Mouse (Mus musculus): Measurements from ENCODE around the gene Ifitm10. TPM values are rescaled to one million over a fixed set of nuclear protein-coding genes. Genes with fewer than 3 reads are reported as not detected.

The Ifitm10 gene
- polyA plus RNA-seq, 1 experiment from 2014 or later = 3.7 TPM

DNA sequence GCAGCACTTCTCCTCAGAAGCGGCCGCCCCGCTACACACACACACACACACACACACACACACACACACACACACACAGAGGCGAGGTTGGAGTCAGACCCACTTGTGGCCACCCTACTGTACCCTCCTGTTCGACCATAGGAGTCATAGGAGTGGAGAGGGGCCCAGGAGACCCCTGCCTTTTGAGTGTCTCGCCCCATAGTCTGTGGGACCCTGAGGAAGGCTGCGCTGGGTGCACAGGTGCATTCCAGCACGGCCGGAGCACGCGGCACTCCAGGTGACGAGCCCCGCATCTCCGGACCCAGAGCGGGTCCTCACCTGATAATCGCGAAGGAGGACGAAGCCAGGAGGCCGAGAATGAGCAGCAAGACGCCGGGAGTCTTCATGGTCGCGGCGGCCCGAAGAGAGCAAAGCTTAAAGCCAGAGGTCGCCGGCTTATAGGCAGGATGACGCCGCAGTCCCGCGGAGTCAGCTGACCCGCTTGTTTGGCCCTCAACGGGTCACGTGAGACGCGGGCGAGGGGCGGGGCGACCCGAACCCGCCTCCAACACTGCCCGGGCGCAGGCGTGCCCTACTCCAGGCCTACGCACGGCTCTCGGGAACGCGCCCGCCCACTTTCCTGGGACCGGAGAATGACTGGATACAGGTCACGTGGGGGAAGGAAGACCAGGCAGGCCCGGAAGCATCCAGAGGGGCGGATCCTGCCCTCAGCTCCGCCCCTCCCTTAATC is 14.0 kb upstream of the Ifitm10 start, which contains the start of gene Ctsd:
Gene Ctsd, minus strand, starts transcription at position 620 of the 730 bp plus-strand sequence.
- ATAC-seq (ENCODE audit: insufficient read depth, low FRiP score) = peak; percentile 98
- H3K27me3 ChIP-seq (ENCODE audit: control insufficient read depth, insufficient read depth, low read length) = no peaks in the 10 kb centered on the region
- no peaks in the 10 kb centered on the region for H3K9me3 ChIP-seq (replicated peaks; ENCODE audit: control insufficient read depth, low read length)
- H3K9ac ChIP-seq (ENCODE audit: low read length) = peak within 1 kb of the TSS; percentile 91
- peaks cover 20% of the 10 kb centered on the region for H3K4me1 ChIP-seq (ENCODE audit: control insufficient read depth, insufficient read depth, low read length)
- peaks cover 13% of the 10 kb centered on the region for H3K36me3 ChIP-seq (ENCODE audit: control insufficient read depth, insufficient read depth, low read length)
- peak within 1 kb of the TSS; percentile 95 for H3K4me2 ChIP-seq (ENCODE audit: low read depth, low read length)
- peak within 1 kb of the TSS; percentile 92 for H3K4me3 ChIP-seq (replicated peaks; ENCODE audit: low read length)
- peak within 1 kb of the TSS; percentile 87 for H3K27ac ChIP-seq (ENCODE audit: low read length)
- under 1% methylated on average over 55 of the region's 55 CpGs for WGBS

DNA sequence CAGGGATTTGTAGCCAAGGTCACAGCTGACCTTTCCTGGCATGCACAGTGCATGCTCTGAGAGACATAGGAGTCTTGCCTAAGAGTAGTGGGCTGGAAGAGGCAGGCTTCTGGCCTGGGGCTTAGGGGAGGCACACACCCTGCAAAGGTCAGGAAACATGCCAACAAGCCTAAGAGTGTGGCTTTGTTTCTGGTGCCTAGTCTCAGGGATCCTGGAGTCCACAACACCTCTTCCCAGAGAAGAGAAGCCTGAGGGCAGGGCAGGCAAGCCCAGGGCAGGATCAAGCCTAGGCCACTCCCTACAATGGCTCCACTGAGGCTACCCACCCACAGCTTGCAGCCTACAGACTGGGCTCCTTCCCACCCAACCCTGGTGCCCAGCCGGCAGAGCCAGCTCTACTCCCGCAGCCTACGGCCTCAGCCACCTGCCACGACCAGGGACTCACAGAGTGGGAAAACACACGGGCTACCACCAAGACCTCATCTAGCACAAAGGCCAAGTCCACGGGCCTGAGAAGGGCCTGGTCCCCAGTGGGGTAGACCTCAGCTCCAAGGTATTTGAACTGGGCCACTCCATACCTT is 13.2 kb upstream of the Ifitm10 start:
- Histone ChIP-seq H3K4me1 (ENCODE audit: control insufficient read depth, insufficient read depth, low read length) (peaks cover 20% of the 10 kb centered on the region), H3K27me3 (ENCODE audit: control insufficient read depth, insufficient read depth, low read length) (no peaks in the 10 kb centered on the region), H3K4me3 (replicated peaks; ENCODE audit: low read length) (peak overlapping the region; percentile 92), H3K36me3 (ENCODE audit: control insufficient read depth, insufficient read depth, low read length) (peaks cover 17% of the 10 kb centered on the region), H3K9me3 (replicated peaks; ENCODE audit: control insufficient read depth, low read length) (no peaks in the 10 kb centered on the region), H3K27ac (ENCODE audit: low read length) (peak overlapping the region; percentile 87), H3K9ac (ENCODE audit: low read length) (peak overlapping the region; percentile 91), H3K4me2 (ENCODE audit: low read depth, low read length) (peak overlapping the region; percentile 95)
- WGBS = 44% methylated on average over 6 of the region's 6 CpGs
- ATAC-seq (ENCODE audit: insufficient read depth, low FRiP score) = no peak

DNA sequence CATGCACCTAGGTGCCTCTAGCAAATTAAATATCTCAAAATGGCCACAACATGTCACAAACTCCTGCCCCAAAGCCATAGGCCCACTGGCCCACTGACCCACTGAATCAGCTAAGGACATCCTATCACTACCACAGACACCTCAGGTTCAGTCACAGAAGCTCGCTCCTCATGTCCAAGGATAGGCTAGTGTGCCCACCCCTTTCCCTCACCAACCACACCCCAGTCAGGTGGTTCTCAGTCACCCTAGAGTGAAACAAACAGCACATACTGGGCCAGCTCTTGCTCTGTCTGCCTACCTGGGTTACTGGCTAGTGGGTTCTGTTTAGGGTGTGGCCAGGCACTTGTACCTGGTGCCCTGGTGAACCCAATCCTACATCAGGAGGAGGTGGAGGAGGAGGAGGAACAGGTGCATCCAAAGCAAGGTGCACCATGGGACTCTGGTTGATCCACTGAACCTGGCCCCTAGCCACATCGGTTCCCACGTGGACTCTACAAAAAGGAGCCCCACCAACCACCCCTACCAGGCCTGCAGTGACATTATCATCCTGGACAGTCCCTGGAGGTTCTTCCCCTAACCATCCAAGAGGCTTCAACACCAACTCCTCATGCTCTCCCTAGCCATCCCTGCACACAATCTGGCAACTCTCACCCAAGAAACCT is 12.3 kb upstream of the Ifitm10 start:
- H3K4me1 ChIP-seq (ENCODE audit: control insufficient read depth, insufficient read depth, low read length) = peaks cover 20% of the 10 kb centered on the region
- peaks cover 24% of the 10 kb centered on the region for H3K36me3 ChIP-seq (ENCODE audit: control insufficient read depth, insufficient read depth, low read length)
- H3K4me2 ChIP-seq (ENCODE audit: low read depth, low read length) = peak overlapping the region; percentile 95
- no peak overlapping the region for H3K27ac ChIP-seq (ENCODE audit: low read length)
- peak overlapping the region; percentile 92 for H3K4me3 ChIP-seq (replicated peaks; ENCODE audit: low read length)
- no peak for ATAC-seq (ENCODE audit: insufficient read depth, low FRiP score)
- peak overlapping the region; percentile 91 for H3K9ac ChIP-seq (ENCODE audit: low read length)
- H3K27me3 ChIP-seq (ENCODE audit: control insufficient read depth, insufficient read depth, low read length) = no peaks in the 10 kb centered on the region
- 80% methylated on average over 3 of the region's 3 CpGs for WGBS
- no peaks in the 10 kb centered on the region for H3K9me3 ChIP-seq (replicated peaks; ENCODE audit: control insufficient read depth, low read length)

DNA sequence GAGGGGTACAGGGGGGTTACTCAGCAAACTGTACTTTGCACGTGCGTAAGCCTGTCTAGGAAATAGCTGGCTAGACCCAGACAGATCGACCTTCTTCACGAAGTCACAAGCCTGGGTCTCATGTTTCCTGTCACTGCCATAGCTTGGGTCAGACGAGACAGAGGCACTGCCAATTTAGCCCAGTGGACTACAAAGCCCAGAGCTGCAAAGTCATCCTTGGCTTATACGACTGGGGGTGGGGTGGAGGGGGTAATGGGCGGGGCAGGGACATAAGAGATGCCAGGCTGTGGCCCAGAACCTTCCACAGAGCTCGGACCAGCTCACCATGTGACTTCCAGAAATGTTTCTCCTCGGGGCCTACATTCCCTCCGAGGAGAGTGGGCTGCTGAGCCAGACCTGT is 10.8 kb upstream of the Ifitm10 start:
- Histone ChIP-seq H3K4me3 (replicated peaks; ENCODE audit: low read length) (no peak overlapping the region), H3K36me3 (ENCODE audit: control insufficient read depth, insufficient read depth, low read length) (peaks cover 29% of the 10 kb centered on the region), H3K27ac (ENCODE audit: low read length) (no peak overlapping the region), H3K9me3 (replicated peaks; ENCODE audit: control insufficient read depth, low read length) (no peaks in the 10 kb centered on the region), H3K4me2 (ENCODE audit: low read depth, low read length) (no peak overlapping the region), H3K27me3 (ENCODE audit: control insufficient read depth, insufficient read depth, low read length) (no peaks in the 10 kb centered on the region), H3K4me1 (ENCODE audit: control insufficient read depth, insufficient read depth, low read length) (peaks cover 20% of the 10 kb centered on the region), H3K9ac (ENCODE audit: low read length) (no peak overlapping the region)
- ATAC-seq (ENCODE audit: insufficient read depth, low FRiP score) = no peak
- 79% methylated on average over 10 of the region's 10 CpGs for WGBS

DNA sequence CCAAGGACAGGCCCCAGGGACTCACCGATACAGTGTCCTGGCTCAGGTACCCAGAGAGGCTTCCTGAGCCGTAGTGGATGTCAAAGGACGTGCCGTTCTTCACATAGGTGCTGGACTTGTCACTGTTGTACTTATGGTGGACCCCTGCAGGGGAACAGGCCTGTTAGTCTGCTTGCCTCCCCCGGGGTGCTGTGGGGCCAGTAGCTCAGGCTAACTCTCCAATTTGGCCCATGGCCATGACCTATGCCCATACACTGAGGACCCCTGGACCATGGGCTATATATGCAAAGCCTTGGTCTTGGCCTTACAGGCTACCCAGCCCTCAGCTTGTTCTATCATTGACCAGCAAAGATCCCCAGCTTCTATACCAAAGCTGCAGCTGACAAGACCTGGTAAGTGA is 9.0 kb upstream of the Ifitm10 start, which contains the start of gene Gm49369:
Gene Gm49369, minus strand, starts transcription at position 101 of the 400 bp plus-strand sequence.
- WGBS = 93% methylated on average over 5 of the region's 5 CpGs
- no peak within 1 kb of the TSS for H3K27ac ChIP-seq (ENCODE audit: low read length)
- no peaks in the 10 kb centered on the region for H3K9me3 ChIP-seq (replicated peaks; ENCODE audit: control insufficient read depth, low read length)
- H3K27me3 ChIP-seq (ENCODE audit: control insufficient read depth, insufficient read depth, low read length) = no peaks in the 10 kb centered on the region
- H3K9ac ChIP-seq (ENCODE audit: low read length) = no peak within 1 kb of the TSS
- no peak for ATAC-seq (ENCODE audit: insufficient read depth, low FRiP score)
- peaks cover 15% of the 10 kb centered on the region for H3K4me1 ChIP-seq (ENCODE audit: control insufficient read depth, insufficient read depth, low read length)
- H3K4me2 ChIP-seq (ENCODE audit: low read depth, low read length) = no peak within 1 kb of the TSS
- H3K36me3 ChIP-seq (ENCODE audit: control insufficient read depth, insufficient read depth, low read length) = peaks cover 39% of the 10 kb centered on the region
- no peak within 1 kb of the TSS for H3K4me3 ChIP-seq (replicated peaks; ENCODE audit: low read length)

DNA sequence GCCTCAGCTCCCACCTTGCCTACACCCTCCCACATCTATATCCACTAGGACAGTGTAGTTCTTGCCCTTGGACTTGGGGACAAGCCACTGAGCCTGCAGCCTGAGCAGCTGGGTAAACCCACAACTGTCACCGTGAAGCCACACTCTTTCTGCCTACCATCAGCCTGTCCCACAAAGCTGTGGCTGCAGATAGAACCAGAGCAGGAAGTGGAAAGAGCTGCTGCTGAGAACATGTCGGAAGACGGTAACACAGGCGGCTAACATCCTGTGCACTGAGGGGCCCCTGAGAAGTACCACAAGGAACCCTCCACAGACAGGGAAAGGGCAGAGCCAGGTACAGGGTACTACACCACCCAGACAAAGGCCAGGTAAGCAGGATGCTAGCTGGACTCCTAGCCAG is 7.6 kb upstream of the Ifitm10 start:
- Histone ChIP-seq H3K9me3 (replicated peaks; ENCODE audit: control insufficient read depth, low read length) (no peaks in the 10 kb centered on the region), H3K4me3 (replicated peaks; ENCODE audit: low read length) (no peak overlapping the region), H3K27ac (ENCODE audit: low read length) (no peak overlapping the region), H3K36me3 (ENCODE audit: control insufficient read depth, insufficient read depth, low read length) (peaks cover 39% of the 10 kb centered on the region), H3K4me1 (ENCODE audit: control insufficient read depth, insufficient read depth, low read length) (peaks cover 6% of the 10 kb centered on the region), H3K4me2 (ENCODE audit: low read depth, low read length) (no peak overlapping the region), H3K9ac (ENCODE audit: low read length) (no peak overlapping the region), H3K27me3 (ENCODE audit: control insufficient read depth, insufficient read depth, low read length) (no peaks in the 10 kb centered on the region)
- 80% methylated on average over 4 of the region's 4 CpGs for WGBS
- ATAC-seq (ENCODE audit: insufficient read depth, low FRiP score) = no peak

DNA sequence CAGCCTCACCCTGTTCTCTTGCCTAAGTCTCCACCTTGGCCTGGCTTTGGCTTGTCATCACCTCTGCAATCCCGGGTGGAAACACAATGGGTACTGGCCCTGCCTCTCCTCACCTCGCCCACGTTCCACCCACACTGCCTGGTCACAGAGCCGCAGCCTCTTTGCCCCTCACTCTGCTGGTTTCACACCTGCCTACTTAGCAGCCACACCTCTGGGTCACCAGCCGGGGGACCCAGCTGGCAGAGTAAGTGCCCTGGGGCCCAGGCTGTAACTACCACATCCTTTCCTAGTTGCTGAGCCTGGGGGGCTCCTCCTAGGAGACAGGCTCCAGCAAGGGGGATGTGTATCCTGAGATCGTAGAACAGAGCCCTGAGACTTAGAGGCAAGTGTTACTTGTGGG is 5.6 kb upstream of the Ifitm10 start:
- no peaks in the 10 kb centered on the region for H3K4me1 ChIP-seq (ENCODE audit: control insufficient read depth, insufficient read depth, low read length)
- H3K36me3 ChIP-seq (ENCODE audit: control insufficient read depth, insufficient read depth, low read length) = peaks cover 39% of the 10 kb centered on the region
- H3K4me2 ChIP-seq (ENCODE audit: low read depth, low read length) = no peak overlapping the region
- no peak overlapping the region for H3K4me3 ChIP-seq (replicated peaks; ENCODE audit: low read length)
- H3K9ac ChIP-seq (ENCODE audit: low read length) = no peak overlapping the region
- no peaks in the 10 kb centered on the region for H3K9me3 ChIP-seq (replicated peaks; ENCODE audit: control insufficient read depth, low read length)
- WGBS = 67% methylated on average over 6 of the region's 6 CpGs
- ATAC-seq (ENCODE audit: insufficient read depth, low FRiP score) = no peak
- no peaks in the 10 kb centered on the region for H3K27me3 ChIP-seq (ENCODE audit: control insufficient read depth, insufficient read depth, low read length)
- no peak overlapping the region for H3K27ac ChIP-seq (ENCODE audit: low read length)

DNA sequence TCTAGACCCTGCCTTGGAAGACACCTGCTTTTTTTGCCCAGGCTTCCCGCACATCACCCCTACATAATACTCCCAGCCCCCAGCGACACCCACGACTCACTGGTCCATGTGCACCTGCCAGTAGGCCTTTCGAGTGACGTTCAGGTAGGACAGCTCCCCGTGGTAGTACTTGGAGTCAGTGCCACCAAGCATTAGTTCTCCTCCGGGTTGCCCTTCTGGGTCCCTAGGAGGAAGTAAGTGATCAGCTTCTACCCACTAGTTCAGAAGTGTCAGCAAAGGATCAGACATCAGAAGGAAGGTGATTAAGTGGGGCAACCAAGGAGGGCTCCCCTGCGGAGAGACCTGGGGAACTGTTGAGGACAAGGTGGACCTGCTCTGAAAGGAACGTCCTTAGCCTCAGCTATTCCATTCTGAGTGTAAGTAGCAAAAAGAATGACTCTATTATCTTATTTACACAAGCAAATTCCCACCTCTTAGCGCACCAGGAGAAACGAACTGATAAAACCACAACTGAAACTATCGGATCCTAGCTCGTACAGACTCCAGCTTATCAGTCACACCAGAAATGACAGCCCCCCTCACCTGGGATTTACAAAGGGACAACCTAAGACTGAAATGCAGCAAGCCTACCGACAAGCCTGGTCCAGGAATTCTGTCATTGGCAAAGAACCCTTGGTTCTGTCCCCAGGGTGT is 3.8 kb upstream of the Ifitm10 start:
- Histone ChIP-seq H3K9me3 (replicated peaks; ENCODE audit: control insufficient read depth, low read length) (no peaks in the 10 kb centered on the region), H3K4me3 (replicated peaks; ENCODE audit: low read length) (no peak overlapping the region), H3K4me1 (ENCODE audit: control insufficient read depth, insufficient read depth, low read length) (no peaks in the 10 kb centered on the region), H3K27ac (ENCODE audit: low read length) (no peak overlapping the region), H3K4me2 (ENCODE audit: low read depth, low read length) (no peak overlapping the region), H3K27me3 (ENCODE audit: control insufficient read depth, insufficient read depth, low read length) (peaks cover 4% of the 10 kb centered on the region), H3K36me3 (ENCODE audit: control insufficient read depth, insufficient read depth, low read length) (peaks cover 24% of the 10 kb centered on the region), H3K9ac (ENCODE audit: low read length) (no peak overlapping the region)
- 72% methylated on average over 14 of the region's 14 CpGs for WGBS
- ATAC-seq (ENCODE audit: insufficient read depth, low FRiP score) = 0 out of 2 replicates have a peak, but pooled peaks have one; percentile 24

Measured in stomach, embryonic 16.5 days (tissue).